Mouse (Mus musculus) megakaryocyte, embryonic 14.5 days (primary cell): ENCODE results near the gene Ssh3.

Source experiments
- FLI1 ChIP-seq: IDR thresholded peaks from 2 replicates; pipeline ENCODE4 v1.6.1; 2012; ENCODE audit warnings: low read length, inconsistent platforms, mixed read lengths
- GATA1 ChIP-seq: IDR thresholded peaks from 3 replicates; pipeline ENCODE4 v1.6.1; 2012; ENCODE audit warnings: mixed read lengths, low read length, inconsistent platforms, borderline replicate concordance

DNA sequence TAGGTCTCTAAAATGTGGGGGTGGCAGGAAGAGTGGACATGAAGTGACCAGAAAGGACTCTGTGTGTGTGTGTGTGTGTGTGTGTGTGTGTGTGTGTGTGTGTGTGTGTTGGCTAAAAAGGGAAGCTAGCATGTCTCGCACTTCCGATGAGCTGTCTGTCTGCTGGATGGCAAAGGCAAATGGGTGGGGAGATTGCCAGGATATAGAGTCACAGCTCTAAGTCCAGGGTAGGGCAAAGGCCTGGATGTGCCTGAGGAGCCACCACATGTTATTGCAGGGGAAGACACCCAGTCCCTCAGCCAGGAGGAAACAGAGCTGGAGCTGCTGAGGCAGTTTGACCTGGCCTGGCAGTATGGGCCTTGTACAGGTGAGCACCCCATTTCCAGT lies 36.8 kb downstream of the Ssh3 start:
- TF ChIP-seq GATA1 (no peak), FLI1 (no peak)
